Mouse (Mus musculus) embryonic fibroblast, embryonic 13.5 days (primary cell): Measurements from ENCODE around the gene Klf7.

Experiments used
- CTCF ChIP-seq: IDR thresholded peaks from 2 replicates; pipeline ENCODE4 v1.5.1; 2011; ENCODE audit warnings: mild to moderate bottlenecking, control low read depth, low read length, moderate library complexity, borderline replicate concordance; ENCODE audit not compliant: insufficient read depth
- POLR2A ChIP-seq: IDR thresholded peaks from 2 replicates; pipeline ENCODE4 v1.6.1; 2011; ENCODE audit warnings: low read depth, mild to moderate bottlenecking, control low read depth, low read length, moderate library complexity

DNA sequence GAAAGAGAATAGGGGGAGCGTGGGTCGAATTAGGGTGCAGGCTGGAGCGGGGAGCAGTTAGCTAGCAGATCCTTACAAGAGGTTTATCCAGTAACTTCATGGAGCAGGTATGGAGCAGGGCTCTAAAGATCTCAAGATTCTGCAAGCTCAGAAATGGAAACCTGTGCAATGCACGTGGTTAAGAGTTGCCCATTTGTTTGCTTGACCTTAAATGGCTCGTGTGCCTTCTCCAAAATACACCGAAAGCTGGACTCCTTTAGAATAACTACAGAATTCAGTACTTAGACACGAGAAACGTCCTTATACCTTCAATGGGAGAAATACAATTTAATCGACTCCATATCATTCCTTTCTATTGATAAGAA lies 366 bp upstream of the Klf7 start:
- TF ChIP-seq POLR2A (peak; percentile 38; the same call in 1 of the 2 replicates), CTCF (no peak)
